8 mouse cellular contexts compared by ENCODE assay signal in genomic region chr19:44899104-44899793, GRCm38 (mm10). TPM values are rescaled to one million over a fixed set of nuclear protein-coding genes. Genes with fewer than 3 reads are reported as not detected.
DNase-seq lines count a peak whose midpoint lies in the region; ATAC-seq and TF ChIP-seq lines count a peak whose summit lies in the region.
"Had no signal": no experiment of that assay in that cellular context is flagged by ENCODE, and none has a peak within 500 bp of the region (broad histone marks: within the 10 kb centered on the region; RNA-seq: fewer than 3 reads in every experiment).

No protein-coding gene starts in this region.

- no peak overlapping the region for H3K9ac ChIP-seq in hindbrain, embryonic 12.5 days
- no peak overlapping the region for H3K9ac ChIP-seq in hindbrain, embryonic 11.5 days (ENCODE audit: low read depth, low read length)
- H3K9ac ChIP-seq in intestine, postnatal 0 days (ENCODE audit: low read depth, low read length) = no peak overlapping the region

- H3K36me3 ChIP-seq in hindbrain, embryonic 12.5 days = no peaks in the 10 kb centered on the region
- H3K36me3 ChIP-seq in hindbrain, embryonic 11.5 days (ENCODE audit: control insufficient read depth, insufficient read depth, low read length) = no peaks in the 10 kb centered on the region
- H3K36me3 ChIP-seq in testis, adult 2 months (ENCODE audit: control insufficient read depth, insufficient read depth, low read length) = no peaks in the 10 kb centered on the region
- no peaks in the 10 kb centered on the region for H3K36me3 ChIP-seq in intestine, postnatal 0 days (ENCODE audit: control insufficient read depth, insufficient read depth)

- peaks cover 28% of the 10 kb centered on the region for H3K4me1 ChIP-seq in hindbrain, embryonic 12.5 days
- H3K4me1 ChIP-seq in hindbrain, embryonic 11.5 days (replicated peaks; ENCODE audit: control insufficient read depth, insufficient read depth, low read length) = peaks cover 2% of the 10 kb centered on the region; the same call in 1 of the 2 replicates
- peaks cover 9% of the 10 kb centered on the region for H3K4me1 ChIP-seq in testis, adult 2 months (ENCODE audit: control insufficient read depth, insufficient read depth, low read length)
- H3K4me1 ChIP-seq in intestine, postnatal 0 days (replicated peaks; ENCODE audit: control insufficient read depth, insufficient read depth, low read length) = peaks cover 19% of the 10 kb centered on the region

- peaks cover 37% of the 10 kb centered on the region for H3K27me3 ChIP-seq in hindbrain, embryonic 12.5 days
- H3K27me3 ChIP-seq in hindbrain, embryonic 11.5 days (ENCODE audit: control insufficient read depth, insufficient read depth, low read length) = peaks cover 10% of the 10 kb centered on the region
- no peaks in the 10 kb centered on the region for H3K27me3 ChIP-seq in testis, adult 2 months (ENCODE audit: control insufficient read depth, insufficient read depth, low read length)
- no peaks in the 10 kb centered on the region; the same call in 1 of the 2 replicates for H3K27me3 ChIP-seq in intestine, postnatal 0 days (replicated peaks; ENCODE audit: control insufficient read depth, insufficient read depth, low read length)

- no peak for TF ChIP-seq POLR2A in testis, adult 2 months (IDR thresholded peaks at IDR 0.05; ENCODE audit: control insufficient read depth, low read depth, low read length)

- H3K4me3 ChIP-seq in hindbrain, embryonic 12.5 days = no peak overlapping the region
- H3K4me3 ChIP-seq in hindbrain, embryonic 11.5 days (ENCODE audit: low read depth, low read length) = no peak overlapping the region
- H3K4me3 ChIP-seq in testis, adult 2 months (ENCODE audit: control insufficient read depth, low read depth, low read length) = no peak overlapping the region
- H3K4me3 ChIP-seq in intestine, postnatal 0 days (ENCODE audit: low read depth, low read length) = no peak overlapping the region

- no peak for ATAC-seq in hindbrain, embryonic 12.5 days (ENCODE audit: low FRiP score)
- no peak for ATAC-seq in hindbrain, embryonic 11.5 days (ENCODE audit: low FRiP score)
- peak; percentile 52; the same call in 1 of the 2 replicates for ATAC-seq in intestine, postnatal 0 days
- ATAC-seq: inflammation-experienced regulatory T-cells, adult 6 months had no signal

- peak overlapping the region; percentile 80 for H3K27ac ChIP-seq in hindbrain, embryonic 12.5 days
- H3K27ac ChIP-seq in hindbrain, embryonic 11.5 days (ENCODE audit: low read depth, low read length) = no peak overlapping the region
- H3K27ac ChIP-seq in testis, adult 2 months (ENCODE audit: control insufficient read depth, insufficient read depth, low read depth, low read length) = peak overlapping the region; percentile 46
- peak overlapping the region; percentile 17; the same call in 1 of the 2 replicates for H3K27ac ChIP-seq in intestine, postnatal 0 days (ENCODE audit: low read depth, low read length)

- 32% methylated on average over 9 of the region's 9 CpGs for WGBS in hindbrain, embryonic 12.5 days
- WGBS in hindbrain, embryonic 11.5 days = 39% methylated on average over 9 of the region's 9 CpGs
- 18% methylated on average over 9 of the region's 9 CpGs for WGBS in intestine, postnatal 0 days

- no peak for TF ChIP-seq CTCF in testis, adult 2 months (IDR thresholded peaks at IDR 0.05; ENCODE audit: control insufficient read depth, insufficient read depth, insufficient replicate concordance, low read depth, low read length)
- TF ChIP-seq CTCF in intestine, postnatal 0 days (IDR thresholded peaks at IDR 0.05; ENCODE audit: low read depth) = no peak

- no peaks in the 10 kb centered on the region for H3K9me3 ChIP-seq in hindbrain, embryonic 12.5 days (replicated peaks)
- H3K9me3 ChIP-seq in hindbrain, embryonic 11.5 days (ENCODE audit: control insufficient read depth, low read length) = no peaks in the 10 kb centered on the region
- H3K9me3 ChIP-seq in intestine, postnatal 0 days (ENCODE audit: control insufficient read depth) = no peaks in the 10 kb centered on the region

- DNase-seq in hindbrain, embryonic 11.5 days (ENCODE audit: low spot score) = no peak
- DNase-seq in testis, postnatal 10 days (ENCODE audit: low spot score) = no peak
- DNase-seq in frontal cortex, adult 2 months (ENCODE audit: extremely low spot score in 1 of 2, low spot score in 1 of 2) = no peak
- no peak for DNase-seq in urinary bladder, postnatal 4 days (ENCODE audit: low spot score in 2 of 2)

- H3K4me2 ChIP-seq in hindbrain, embryonic 12.5 days (replicated peaks) = no peak overlapping the region
- no peak overlapping the region for H3K4me2 ChIP-seq in hindbrain, embryonic 11.5 days (replicated peaks; ENCODE audit: low read depth, low read length)
- H3K4me2 ChIP-seq in intestine, postnatal 0 days (replicated peaks; ENCODE audit: low read depth) = no peak overlapping the region

RNA-seq across cellular contexts. Expression of gene Slf2, which starts 31.7 kb away (rescaled TPM):
- polyA plus RNA-seq in hindbrain, embryonic 12.5 days (2016; fragmentation: Nextera tagmentation; extraction: Ambion mirVana) = 41.1 and 41.2 TPM in 2 replicates
- 41.4 and 44.7 TPM in 2 replicates for polyA plus RNA-seq in hindbrain, embryonic 11.5 days (2014; fragmentation: Nextera tagmentation; extraction: Ambion mirVana)
- 21.5 and 23.4 TPM in 2 replicates for polyA plus RNA-seq in testis, adult 2 months (2012; rRNA removed)
- 11.4 and 13.4 TPM in 2 replicates for polyA plus RNA-seq in intestine, postnatal 0 days (2015; fragmentation: Nextera tagmentation; extraction: Ambion mirVana)
- polyA plus RNA-seq in frontal cortex, adult 2 months (2012; rRNA removed) = 39.7 and 46.4 TPM in 2 replicates
